29 mouse cellular contexts compared by ENCODE assay signal in genomic region chr15:81439236-81439635, GRCm38 (mm10). TPM values are rescaled to one million over a fixed set of nuclear protein-coding genes. Genes with fewer than 3 reads are reported as not detected.
DNase-seq lines count a peak whose midpoint lies in the region; ATAC-seq lines count a peak whose summit lies in the region.
"Had no signal": no experiment of that assay in that cellular context is flagged by ENCODE, and none has a peak within 500 bp of the region (broad histone marks: within the 10 kb centered on the region; RNA-seq: fewer than 3 reads in every experiment).

No protein-coding gene starts in this region.

- H3K4me1 ChIP-seq in midbrain, embryonic 15.5 days, result no peaks in the 10 kb centered on the region
- H3K4me1 ChIP-seq: embryonic facial prominence, embryonic 13.5 days; embryonic facial prominence, embryonic 15.5 days; forebrain, embryonic 10.5 days; forebrain, embryonic 12.5 days had no signal

- no peaks in the 10 kb centered on the region for H3K9me3 ChIP-seq in midbrain, embryonic 15.5 days
- H3K9me3 ChIP-seq: embryonic facial prominence, embryonic 13.5 days; embryonic facial prominence, embryonic 15.5 days; forebrain, embryonic 10.5 days; forebrain, embryonic 12.5 days; G1E had no signal

- peak; percentile 32 to 81 for DNase-seq in adrenal gland, adult (ENCODE audit: inconsistent age in 2 of 2, low spot score in 1 of 2)
- DNase-seq in adrenal gland, postnatal 25 days, result no peak
- DNase-seq in adrenal gland, adult 8-10 months, result peak; percentile 21
- DNase-seq in adrenal gland, postnatal 4 days (ENCODE audit: low spot score in 2 of 2), result no peak
- DNase-seq in adrenal gland, postnatal 10 days, result peak; percentile 30
- DNase-seq in adrenal gland, postnatal 36 days, result peak; percentile 29 to 38
- DNase-seq: B cell, adult 2 months; cerebellum, adult 11 months; cerebellum, adult 18-20 months; cerebellum, adult 8-10 months; cerebellum, adult 9-11 months; cerebellum, postnatal 14 days; cerebellum, postnatal 36 days; embryo, embryonic 11 days had no signal

- H3K27me3 ChIP-seq in midbrain, embryonic 15.5 days (replicated peaks), result no peaks in the 10 kb centered on the region
- H3K27me3 ChIP-seq: CH12.LX; embryonic facial prominence, embryonic 13.5 days; embryonic facial prominence, embryonic 15.5 days; forebrain, embryonic 12.5 days; Patski had no signal

- ATAC-seq in midbrain, embryonic 15.5 days (replicated peaks), result no peak
- ATAC-seq: activated CD4-positive, CD25-positive, alpha-beta regulatory T cell, adult 4 months; CD4-positive, CD25-positive, alpha-beta regulatory T cell, adult 4 months; forebrain, embryonic 14.5 days; forebrain, embryonic 16.5 days; Patski had no signal

- no peak overlapping the region for H3K4me3 ChIP-seq in midbrain, embryonic 15.5 days
- H3K4me3 ChIP-seq: embryonic facial prominence, embryonic 13.5 days; embryonic facial prominence, embryonic 15.5 days; erythroblast, embryonic 14.5 days; forebrain, embryonic 10.5 days; forebrain, embryonic 12.5 days had no signal

- H3K4me2 ChIP-seq in midbrain, embryonic 15.5 days, result no peak overlapping the region
- H3K4me2 ChIP-seq: embryonic facial prominence, embryonic 13.5 days; embryonic facial prominence, embryonic 15.5 days; forebrain, embryonic 12.5 days had no signal

- no peak overlapping the region for H3K9ac ChIP-seq in midbrain, embryonic 15.5 days
- H3K9ac ChIP-seq: embryonic facial prominence, embryonic 13.5 days; embryonic facial prominence, embryonic 15.5 days; forebrain, embryonic 12.5 days had no signal

- H3K27ac ChIP-seq in midbrain, embryonic 15.5 days, result no peak overlapping the region
- H3K27ac ChIP-seq: embryonic facial prominence, embryonic 13.5 days; embryonic facial prominence, embryonic 15.5 days; forebrain, embryonic 10.5 days; forebrain, embryonic 12.5 days had no signal

- no peaks in the 10 kb centered on the region; the same call in 1 of the 2 replicates for H3K36me3 ChIP-seq in midbrain, embryonic 15.5 days (replicated peaks)

RNA-seq across cellular contexts. Expression of gene Rbx1, which starts 26.9 kb away (rescaled TPM):
- total RNA-seq in adrenal gland, postnatal 25 days (2021), result 107 and 141 TPM in 2 replicates
- total RNA-seq in adrenal gland, adult 8-10 months (2022), result 100 to 1,000 TPM; 150 to 165 (median 155) TPM
- total RNA-seq in adrenal gland, postnatal 4 days (2021), result 100 to 1,000 TPM; 154 to 155 TPM
- 100 to 1,000 TPM; 132 to 145 TPM for total RNA-seq in adrenal gland, postnatal 10 days (2021)
- total RNA-seq in adrenal gland, postnatal 36 days (2021), result 100 to 1,000 TPM; 147 to 151 TPM
- polyA plus RNA-seq in midbrain, embryonic 15.5 days (2015; fragmentation: Nextera tagmentation; extraction: Ambion mirVana), result 387 and 390 TPM in 2 replicates

RNA-seq across cellular contexts. Expression of gene Dnajb7, which starts 31.1 kb away (rescaled TPM):
- not detected in 2 replicates for total RNA-seq in adrenal gland, postnatal 25 days (2021)
- total RNA-seq in adrenal gland, adult 8-10 months (2022), result under 1 TPM in 1 of 4 experiments, not detected in 3; 0.34 TPM
- under 1 TPM in 1 of 2 experiments, not detected in 1; 0.31 TPM for total RNA-seq in adrenal gland, postnatal 4 days (2021)
- not detected for total RNA-seq in adrenal gland, postnatal 10 days (2021)
- not detected for total RNA-seq in adrenal gland, postnatal 36 days (2021)
- 1.6 and 1.9 TPM in 2 replicates for polyA plus RNA-seq in midbrain, embryonic 15.5 days (2015; fragmentation: Nextera tagmentation; extraction: Ambion mirVana)
- total RNA-seq: CH12.LX; common myeloid progenitor, adult 5-6 weeks had no signal
- polyA plus RNA-seq: brain, embryonic 14.5 days; G1E; Patski had no signal

RNA-seq across cellular contexts. Expression of gene Xpnpep3, which starts 39.3 kb away (rescaled TPM):
- 19.4 and 26.1 TPM in 2 replicates for total RNA-seq in adrenal gland, postnatal 25 days (2021)
- total RNA-seq in adrenal gland, adult 8-10 months (2022), result 10 to 100 TPM; 24.8 to 34.4 (median 28.9) TPM
- total RNA-seq in adrenal gland, postnatal 4 days (2021), result 10 to 100 TPM; 22.7 to 24.4 TPM
- 10 to 100 TPM; 22.5 to 24.2 TPM for total RNA-seq in adrenal gland, postnatal 10 days (2021)
- total RNA-seq in adrenal gland, postnatal 36 days (2021), result 10 to 100 TPM; 24.3 to 26.8 TPM
- 9.5 and 11.2 TPM in 2 replicates for polyA plus RNA-seq in midbrain, embryonic 15.5 days (2015; fragmentation: Nextera tagmentation; extraction: Ambion mirVana)

RNA-seq across cellular contexts. Expression of gene St13, which starts 39.4 kb away (rescaled TPM):
- total RNA-seq in adrenal gland, postnatal 25 days (2021), result 230 and 325 TPM in 2 replicates
- 100 to 1,000 TPM; 163 to 268 (median 222) TPM for total RNA-seq in adrenal gland, adult 8-10 months (2022)
- total RNA-seq in adrenal gland, postnatal 4 days (2021), result 100 to 1,000 TPM; 157 to 177 TPM
- 100 to 1,000 TPM; 172 to 192 TPM for total RNA-seq in adrenal gland, postnatal 10 days (2021)
- 100 to 1,000 TPM; 223 to 268 TPM for total RNA-seq in adrenal gland, postnatal 36 days (2021)
- polyA plus RNA-seq in midbrain, embryonic 15.5 days (2015; fragmentation: Nextera tagmentation; extraction: Ambion mirVana), result 180 and 190 TPM in 2 replicates

Comparison
In these comparisons a context has a peak if more than half of its experiments do, and no peak if none do; other contexts are left out.
1. DNase-seq: peak in adrenal gland, adult (2 of 2), adrenal gland, adult 8-10 months (single experiment), adrenal gland, postnatal 10 days (single experiment) and adrenal gland, postnatal 36 days (2 of 2); none in adrenal gland, postnatal 25 days (single experiment) and adrenal gland, postnatal 4 days (0 of 2).